Mouse (Mus musculus) B cell, adult (primary cell): ENCODE data around the gene Atp5f1. TPM values are rescaled to one million over a fixed set of nuclear protein-coding genes. Genes with fewer than 3 reads are reported as not detected.

Experiments
- total RNA-seq: library from RNA; stranded (reverse); gene quantifications from 4 replicates; pipeline ENCODE4 v1.2.4, GENCODE M21; 2023; ENCODE audit not compliant: inconsistent age

The Atp5f1 gene
- total RNA-seq: 128 to 143 TPM (median 135 TPM) in 4 replicates

GRCm38 (mm10) chr3:105959999-105960398 is at the start of gene Atp5f1:
Atp5f1 (minus strand) TSS chr3:105960099.

GRCm38 (mm10) chr3:105973411-105973810 is 13.5 kb upstream of the Atp5f1 start, which contains the start of gene Ovgp1:
Ovgp1 (plus strand) TSS chr3:105973711.

GRCm38 (mm10) chr3:105958974-105959580 is 822 bp downstream of the Atp5f1 start, which contains the start of gene Wdr77:
Wdr77 (plus strand) TSS chr3:105959369.

GRCm38 (mm10) chr3:105932240-105933071 is 27.4 kb downstream of the Atp5f1 start, which contains the start of gene I830077J02Rik:
I830077J02Rik (minus strand) TSS chr3:105932664.

Other genes starting within 250 kb of the Atp5f1 start
- gene Rap1a, start 158.8 kb downstream of the Atp5f1 start, total RNA-seq: 110 to 139 TPM (median 129 TPM) in 4 replicates
- gene Adora3, start 89.2 kb downstream of the Atp5f1 start, total RNA-seq: 0.70 to 1.00 TPM in 2 of 4 replicates, not detected in the others
- gene Tmigd3, start 89.2 kb downstream of the Atp5f1 start, total RNA-seq: not detected in 4 replicates
- gene I830077J02Rik, start 27.4 kb downstream of the Atp5f1 start, total RNA-seq: 19.4 to 25.5 TPM (median 23.3 TPM) in 4 replicates
- 37.0 to 50.7 TPM (median 42.9 TPM) in 4 replicates for gene Wdr77, start 730 bp downstream of the Atp5f1 start, total RNA-seq
- gene Ovgp1, start 13.6 kb upstream of the Atp5f1 start, total RNA-seq: 1.8 to 3.6 TPM (median 3.1 TPM) in 4 replicates
- gene Pifo, start 54.5 kb upstream of the Atp5f1 start, total RNA-seq: 0.58 to 2.5 TPM (median 1.2 TPM) in 3 of 4 replicates, not detected in the other
- not detected in 4 replicates for gene Chil5, start 72.7 kb upstream of the Atp5f1 start, total RNA-seq
- gene Chia1, start 153.1 kb upstream of the Atp5f1 start, total RNA-seq: not detected in 4 replicates
- gene Chil3, start 207.5 kb upstream of the Atp5f1 start, total RNA-seq: 0.45 to 1.8 TPM (median 0.57 TPM) in 4 replicates